Mouse (Mus musculus): ENCODE measurements at regions not wholly inside any gene's neighbourhood (a gene's known extent, or its start where the extent isn't known, plus 50 kb on each side); places are given as distances from the start of the nearest gene placed in this dataset.

DNA sequence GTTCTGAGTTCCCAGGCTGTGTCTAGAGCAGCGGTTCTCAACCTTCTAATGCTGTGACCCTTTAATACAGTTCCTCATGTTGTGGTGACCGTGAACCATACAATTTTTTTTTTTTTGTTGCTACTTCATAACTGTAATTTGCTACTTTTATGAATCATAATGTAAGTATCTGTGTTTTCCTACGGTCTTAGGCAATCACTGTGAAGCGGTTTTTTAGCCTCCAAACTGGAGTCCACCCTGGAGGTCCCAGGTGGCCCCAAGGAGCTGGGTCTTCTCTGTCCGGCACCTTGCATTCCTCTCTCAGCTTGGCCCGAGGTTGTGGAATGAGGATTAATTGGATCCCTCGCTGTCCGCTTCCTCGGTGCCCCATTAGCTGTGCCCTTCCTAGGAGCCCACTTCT lies 96.6 kb upstream of the 1700021F07Rik start:
- ATAC-seq (ENCODE audit: low FRiP score) = no peak

DNA sequence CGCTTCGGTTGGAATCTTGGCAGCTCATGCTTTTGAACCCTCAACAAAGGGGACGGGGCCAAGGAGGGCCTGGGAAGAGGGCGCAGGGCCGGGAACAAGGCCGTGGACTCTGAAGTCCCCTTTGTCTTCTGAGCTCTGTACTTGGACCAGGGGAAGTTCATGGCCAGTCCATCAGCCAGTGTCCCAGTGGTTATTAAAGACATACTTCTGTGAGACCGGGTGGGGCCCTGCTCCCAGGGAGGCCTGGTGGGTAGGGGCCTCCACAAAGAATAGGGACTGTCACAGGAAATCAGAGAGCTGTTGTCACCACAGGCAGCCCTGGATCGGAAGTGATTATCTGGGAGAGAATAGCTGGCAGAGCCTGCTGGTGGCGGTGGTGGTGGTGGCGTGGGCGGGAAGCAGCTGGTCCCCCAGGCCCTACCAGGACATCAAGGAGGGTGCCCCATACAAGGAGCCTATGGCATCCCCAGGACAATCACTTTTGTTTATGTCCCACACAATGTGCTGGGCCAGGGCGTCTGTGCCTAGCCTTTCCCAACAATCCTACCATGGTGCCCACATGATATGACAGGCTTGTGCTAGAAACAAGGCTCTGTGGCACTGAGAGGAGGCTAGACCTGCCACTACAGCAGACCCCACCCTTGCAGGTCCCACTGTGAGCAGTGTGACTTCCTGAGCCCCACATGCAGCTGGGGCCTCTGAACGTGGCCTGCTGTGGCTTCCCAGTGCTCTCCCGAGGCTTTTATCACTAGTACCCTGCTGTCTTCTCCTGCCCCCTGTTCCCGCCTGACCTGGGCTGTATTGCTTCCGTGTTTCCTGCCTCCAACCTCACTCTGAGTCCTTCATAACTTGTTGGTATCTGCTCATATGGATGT lies 96.0 kb upstream of the 1700021F07Rik start:
- WGBS = 61% methylated on average over 16 of the region's 16 CpGs
- no peak overlapping the region for H3K27ac ChIP-seq (replicated peaks)
- no peak for ATAC-seq (ENCODE audit: low FRiP score)

More for the DNA sequence above, 96.6 kb upstream of the 1700021F07Rik start:
- no peak overlapping the region for H3K27ac ChIP-seq (replicated peaks)
- no peaks in the 10 kb centered on the region for H3K27me3 ChIP-seq (replicated peaks)
- H3K4me1 ChIP-seq = no peaks in the 10 kb centered on the region
- no peaks in the 10 kb centered on the region for H3K36me3 ChIP-seq
- H3K9ac ChIP-seq (replicated peaks) = no peak overlapping the region
- no peak overlapping the region for H3K4me3 ChIP-seq (replicated peaks)
- H3K4me2 ChIP-seq = no peak overlapping the region
- WGBS = 86% methylated on average over 9 of the region's 9 CpGs
- H3K9me3 ChIP-seq (replicated peaks) = no peaks in the 10 kb centered on the region

GRCm38 (mm10) chr2:173427888-173428450 lies 94.4 kb upstream of the 1700021F07Rik start:
- Histone ChIP-seq H3K4me2 (no peak overlapping the region), H3K9me3 (replicated peaks) (no peaks in the 10 kb centered on the region), H3K27me3 (replicated peaks) (no peaks in the 10 kb centered on the region), H3K27ac (replicated peaks) (no peak overlapping the region), H3K36me3 (no peaks in the 10 kb centered on the region), H3K4me3 (replicated peaks) (no peak overlapping the region), H3K4me1 (no peaks in the 10 kb centered on the region), H3K9ac (replicated peaks) (no peak overlapping the region)
- no peak for ATAC-seq (ENCODE audit: low FRiP score)
- 76% methylated on average over 10 of the region's 10 CpGs for WGBS

More for the DNA sequence above, 96.0 kb upstream of the 1700021F07Rik start:
- H3K4me3 ChIP-seq (replicated peaks) = no peak overlapping the region
- no peak overlapping the region for H3K9ac ChIP-seq (replicated peaks)
- no peaks in the 10 kb centered on the region for H3K4me1 ChIP-seq
- H3K9me3 ChIP-seq (replicated peaks) = no peaks in the 10 kb centered on the region
- H3K27me3 ChIP-seq (replicated peaks) = no peaks in the 10 kb centered on the region
- H3K36me3 ChIP-seq = no peaks in the 10 kb centered on the region
- H3K4me2 ChIP-seq = no peak overlapping the region

- Histone ChIP-seq H3K27ac (replicated peaks) (no peak overlapping the region), H3K4me1 (peaks cover 9% of the 10 kb centered on the region; the same call in 1 of the 2 replicates), H3K36me3 (no peaks in the 10 kb centered on the region), H3K4me2 (no peak overlapping the region), H3K27me3 (replicated peaks) (no peaks in the 10 kb centered on the region), H3K9ac (replicated peaks) (no peak overlapping the region), H3K4me3 (replicated peaks) (no peak overlapping the region), H3K9me3 (replicated peaks) (no peaks in the 10 kb centered on the region)
- WGBS = 70% methylated on average over 5 of the region's 5 CpGs
- no peak for ATAC-seq (ENCODE audit: low FRiP score)
Measured at GRCm38 (mm10) chr2:173431841-173432240, 90.5 kb upstream of the 1700021F07Rik start.

- Histone ChIP-seq H3K9ac (replicated peaks) (no peak overlapping the region), H3K4me3 (replicated peaks) (no peak overlapping the region), H3K27me3 (replicated peaks) (no peaks in the 10 kb centered on the region), H3K4me1 (peaks cover 9% of the 10 kb centered on the region; the same call in 1 of the 2 replicates), H3K27ac (replicated peaks) (no peak overlapping the region), H3K36me3 (no peaks in the 10 kb centered on the region), H3K4me2 (no peak overlapping the region), H3K9me3 (replicated peaks) (no peaks in the 10 kb centered on the region)
- ATAC-seq (ENCODE audit: low FRiP score) = no peak
- 70% methylated on average over 3 of the region's 3 CpGs for WGBS
Measured at GRCm38 (mm10) chr2:173432258-173432657, 90.1 kb upstream of the 1700021F07Rik start.

- Histone ChIP-seq H3K4me3 (replicated peaks) (no peak overlapping the region), H3K4me1 (peaks cover 9% of the 10 kb centered on the region; the same call in 1 of the 2 replicates), H3K4me2 (no peak overlapping the region), H3K9me3 (replicated peaks) (no peaks in the 10 kb centered on the region), H3K27me3 (replicated peaks) (no peaks in the 10 kb centered on the region), H3K36me3 (no peaks in the 10 kb centered on the region), H3K9ac (replicated peaks) (no peak overlapping the region), H3K27ac (replicated peaks) (no peak overlapping the region)
- no peak for ATAC-seq (ENCODE audit: low FRiP score)
- 84% methylated on average over 9 of the region's 9 CpGs for WGBS
Measured at GRCm38 (mm10) chr2:173432886-173433624, 89.3 kb upstream of the 1700021F07Rik start.

- Histone ChIP-seq H3K27ac (replicated peaks) (no peak overlapping the region), H3K4me1 (peaks cover 12% of the 10 kb centered on the region), H3K36me3 (no peaks in the 10 kb centered on the region), H3K4me3 (replicated peaks) (no peak overlapping the region), H3K9me3 (replicated peaks) (no peaks in the 10 kb centered on the region), H3K27me3 (replicated peaks) (0 out of 2 replicates have a peak, but pooled peaks cover 3% of the 10 kb centered on the region), H3K4me2 (no peak overlapping the region), H3K9ac (replicated peaks) (no peak overlapping the region)
- no peak for ATAC-seq (ENCODE audit: low FRiP score)
- whole genome bisulfite sequencing = 75% methylated on average over 3 of the region's 3 CpGs
Measured at GRCm38 (mm10) chr2:173436580-173436979, 85.8 kb upstream of the 1700021F07Rik start.

- ATAC-seq (ENCODE audit: low FRiP score) = no peak
- Histone ChIP-seq H3K4me1 (peaks cover 22% of the 10 kb centered on the region), H3K4me2 (no peak overlapping the region), H3K9ac (replicated peaks) (no peak overlapping the region), H3K9me3 (replicated peaks) (no peaks in the 10 kb centered on the region), H3K36me3 (no peaks in the 10 kb centered on the region), H3K27me3 (replicated peaks) (0 out of 2 replicates have a peak, but pooled peaks cover 4% of the 10 kb centered on the region), H3K4me3 (replicated peaks) (no peak overlapping the region), H3K27ac (replicated peaks) (no peak overlapping the region)
- 69% methylated on average over 9 of the region's 9 CpGs for WGBS
Measured at GRCm38 (mm10) chr2:173439031-173439430, 83.4 kb upstream of the 1700021F07Rik start.

GRCm38 (mm10) chr2:173442056-173442455 lies 80.3 kb upstream of the 1700021F07Rik start:
- ATAC-seq (ENCODE audit: low FRiP score) = no peak

GRCm38 (mm10) chr2:173443262-173443661 lies 79.1 kb upstream of the 1700021F07Rik start:
- Histone ChIP-seq H3K9me3 (replicated peaks) (no peaks in the 10 kb centered on the region), H3K27me3 (replicated peaks) (0 out of 2 replicates have a peak, but pooled peaks cover 4% of the 10 kb centered on the region), H3K4me1 (peaks cover 16% of the 10 kb centered on the region), H3K4me3 (replicated peaks) (no peak overlapping the region), H3K27ac (replicated peaks) (no peak overlapping the region), H3K9ac (replicated peaks) (no peak overlapping the region), H3K4me2 (no peak overlapping the region), H3K36me3 (no peaks in the 10 kb centered on the region)
- 22% methylated on average over 10 of the region's 10 CpGs for WGBS
- ATAC-seq (ENCODE audit: low FRiP score) = 0 out of 2 replicates have a peak, but pooled peaks have one; percentile 50

More at GRCm38 (mm10) chr2:173442056-173442455, 80.3 kb upstream of the 1700021F07Rik start:
- H3K4me1 ChIP-seq = peaks cover 16% of the 10 kb centered on the region
- H3K27ac ChIP-seq (replicated peaks) = no peak overlapping the region
- no peaks in the 10 kb centered on the region for H3K36me3 ChIP-seq
- no peak overlapping the region for H3K4me3 ChIP-seq (replicated peaks)
- H3K27me3 ChIP-seq (replicated peaks) = 0 out of 2 replicates have a peak, but pooled peaks cover 4% of the 10 kb centered on the region
- WGBS = 78% methylated on average over 11 of the region's 11 CpGs
- H3K9ac ChIP-seq (replicated peaks) = no peak overlapping the region
- no peak overlapping the region for H3K4me2 ChIP-seq
- H3K9me3 ChIP-seq (replicated peaks) = no peaks in the 10 kb centered on the region

GRCm38 (mm10) chr2:173444386-173444785 lies 78.0 kb upstream of the 1700021F07Rik start:
- H3K4me3 ChIP-seq (replicated peaks) = no peak overlapping the region
- peaks cover 16% of the 10 kb centered on the region for H3K4me1 ChIP-seq
- no peak overlapping the region for H3K9ac ChIP-seq (replicated peaks)
- 0 out of 2 replicates have a peak, but pooled peaks cover 4% of the 10 kb centered on the region for H3K27me3 ChIP-seq (replicated peaks)
- H3K27ac ChIP-seq (replicated peaks) = no peak overlapping the region
- H3K36me3 ChIP-seq = no peaks in the 10 kb centered on the region
- no peak for ATAC-seq (ENCODE audit: low FRiP score)
- WGBS = 93% methylated on average over 9 of the region's 9 CpGs
- no peaks in the 10 kb centered on the region for H3K9me3 ChIP-seq (replicated peaks)
- H3K4me2 ChIP-seq = no peak overlapping the region
